19 mouse cellular contexts compared by ENCODE assay signal in the genomic region with DNA sequence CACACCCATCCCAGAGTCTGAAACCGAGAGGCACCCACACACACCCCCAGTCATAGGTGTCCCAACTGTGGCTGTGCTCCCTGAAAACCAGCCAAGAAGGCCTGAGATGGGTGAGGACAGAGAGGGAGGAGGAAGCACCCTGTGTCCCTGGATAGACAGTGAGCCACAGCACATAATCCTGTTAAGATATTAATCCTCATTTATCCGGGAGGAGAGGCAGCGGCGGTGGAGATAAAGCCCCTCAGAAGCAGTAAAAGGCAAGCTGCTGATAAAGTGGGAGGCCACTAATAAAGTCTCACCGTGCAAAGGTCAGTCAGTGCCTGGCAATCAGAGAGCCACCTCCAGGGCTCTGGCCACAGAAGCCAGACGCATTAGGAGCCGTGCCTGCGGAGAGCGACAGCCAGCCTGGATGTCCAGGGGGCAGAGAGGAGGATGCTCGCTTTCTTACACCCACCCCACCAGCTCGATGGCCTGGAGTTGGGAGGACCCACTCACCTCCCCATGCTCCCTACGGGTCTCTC. TPM values are rescaled to one million over a fixed set of nuclear protein-coding genes. Genes with fewer than 3 reads are reported as not detected.
DNase-seq lines count a peak whose midpoint lies in the region; ATAC-seq and TF ChIP-seq lines count a peak whose summit lies in the region.
"Had no signal": no experiment of that assay in that cellular context is flagged by ENCODE, and none has a peak within 500 bp of the region (broad histone marks: within the 10 kb centered on the region; RNA-seq: fewer than 3 reads in every experiment).

No protein-coding gene starts in this region.

- no peak for TF ChIP-seq EP300 in stomach, postnatal 0 days (optimal IDR thresholded peaks at IDR 0.05)

- H3K27me3 ChIP-seq in midbrain, embryonic 12.5 days: peaks cover 9% of the 10 kb centered on the region; the same call in 1 of the 2 replicates
- H3K27me3 ChIP-seq in midbrain, embryonic 15.5 days (replicated peaks): peaks cover 4% of the 10 kb centered on the region; the same call in 1 of the 2 replicates
- 0 out of 2 replicates have a peak, but pooled peaks cover 6% of the 10 kb centered on the region for H3K27me3 ChIP-seq in stomach, embryonic 15.5 days (replicated peaks)
- H3K27me3 ChIP-seq in stomach, postnatal 0 days (ENCODE audit: control insufficient read depth, insufficient read depth, low read length): no peaks in the 10 kb centered on the region
- no peaks in the 10 kb centered on the region for H3K27me3 ChIP-seq in intestine, embryonic 16.5 days (replicated peaks; ENCODE audit: control insufficient read depth, insufficient read depth, low read length)
- H3K27me3 ChIP-seq: forebrain, embryonic 15.5 days had no signal

- no peak for ATAC-seq in midbrain, embryonic 12.5 days (ENCODE audit: low FRiP score, low read depth)
- no peak for ATAC-seq in midbrain, embryonic 15.5 days (replicated peaks)
- ATAC-seq in stomach, embryonic 15.5 days (ENCODE audit: insufficient read depth, low FRiP score, low read depth): 0 out of 2 replicates have a peak, but pooled peaks have one; percentile 18
- no peak for ATAC-seq in stomach, postnatal 0 days (ENCODE audit: low FRiP score, low TSS enrichment)
- ATAC-seq in intestine, embryonic 16.5 days: peak; percentile 80
- ATAC-seq: forebrain, embryonic 15.5 days; hindbrain, postnatal 0 days had no signal

- H3K4me1 ChIP-seq in midbrain, embryonic 12.5 days: peaks cover 14% of the 10 kb centered on the region; the same call in 1 of the 2 replicates
- peaks cover 16% of the 10 kb centered on the region for H3K4me1 ChIP-seq in midbrain, embryonic 15.5 days
- H3K4me1 ChIP-seq in stomach, embryonic 15.5 days: no peaks in the 10 kb centered on the region
- H3K4me1 ChIP-seq in stomach, postnatal 0 days (replicated peaks; ENCODE audit: control insufficient read depth, insufficient read depth): no peaks in the 10 kb centered on the region
- peaks cover 27% of the 10 kb centered on the region for H3K4me1 ChIP-seq in intestine, embryonic 16.5 days (ENCODE audit: control insufficient read depth, insufficient read depth, low read length)
- H3K4me1 ChIP-seq: embryonic facial prominence, embryonic 12.5 days; forebrain, embryonic 15.5 days had no signal

- no peak for DNase-seq in stomach, postnatal 0 days (ENCODE audit: low spot score)
- DNase-seq in lung, postnatal 25 days (ENCODE audit: low spot score): no peak
- DNase-seq in spleen, postnatal 10 days (ENCODE audit: low spot score in 2 of 2): no peak
- DNase-seq: adrenal gland, postnatal 14 days; cerebellum, adult 18-20 months; cerebellum, postnatal 10 days; gastrocnemius, postnatal 36 days; heart, adult 11 months; heart, postnatal 10 days had no signal

- H3K36me3 ChIP-seq in midbrain, embryonic 12.5 days: no peaks in the 10 kb centered on the region
- no peaks in the 10 kb centered on the region for H3K36me3 ChIP-seq in midbrain, embryonic 15.5 days (replicated peaks)
- H3K36me3 ChIP-seq in stomach, embryonic 15.5 days: no peaks in the 10 kb centered on the region
- H3K36me3 ChIP-seq in stomach, postnatal 0 days (ENCODE audit: control insufficient read depth, insufficient read depth, low read length): no peaks in the 10 kb centered on the region
- no peaks in the 10 kb centered on the region for H3K36me3 ChIP-seq in intestine, embryonic 16.5 days (ENCODE audit: control insufficient read depth, insufficient read depth, low read length)
- H3K36me3 ChIP-seq: embryonic facial prominence, embryonic 12.5 days; forebrain, embryonic 15.5 days; hindbrain, embryonic 13.5 days had no signal

- H3K4me2 ChIP-seq in midbrain, embryonic 12.5 days (replicated peaks): no peak overlapping the region
- no peak overlapping the region for H3K4me2 ChIP-seq in midbrain, embryonic 15.5 days
- no peak overlapping the region for H3K4me2 ChIP-seq in stomach, embryonic 15.5 days
- H3K4me2 ChIP-seq in stomach, postnatal 0 days (replicated peaks; ENCODE audit: low read depth): no peak overlapping the region
- H3K4me2 ChIP-seq in intestine, embryonic 16.5 days (ENCODE audit: low read depth, low read length): no peak overlapping the region
- H3K4me2 ChIP-seq: embryonic facial prominence, embryonic 12.5 days; forebrain, embryonic 15.5 days; hindbrain, embryonic 13.5 days had no signal

- H3K9ac ChIP-seq in midbrain, embryonic 12.5 days (replicated peaks): no peak overlapping the region
- H3K9ac ChIP-seq in midbrain, embryonic 15.5 days: no peak overlapping the region
- no peak overlapping the region for H3K9ac ChIP-seq in stomach, embryonic 15.5 days
- H3K9ac ChIP-seq in stomach, postnatal 0 days (ENCODE audit: low read length): no peak overlapping the region
- no peak overlapping the region for H3K9ac ChIP-seq in intestine, embryonic 16.5 days (ENCODE audit: low read depth, low read length)
- H3K9ac ChIP-seq: embryonic facial prominence, embryonic 12.5 days; forebrain, embryonic 15.5 days; hindbrain, embryonic 13.5 days had no signal

- TF ChIP-seq CTCF in stomach, postnatal 0 days (IDR thresholded peaks at IDR 0.05; ENCODE audit: low read depth): no peak

- no peaks in the 10 kb centered on the region for H3K9me3 ChIP-seq in midbrain, embryonic 12.5 days
- H3K9me3 ChIP-seq in midbrain, embryonic 15.5 days: no peaks in the 10 kb centered on the region
- no peaks in the 10 kb centered on the region for H3K9me3 ChIP-seq in stomach, embryonic 15.5 days
- no peaks in the 10 kb centered on the region for H3K9me3 ChIP-seq in stomach, postnatal 0 days (ENCODE audit: control insufficient read depth, low read length)
- no peaks in the 10 kb centered on the region for H3K9me3 ChIP-seq in intestine, embryonic 16.5 days (ENCODE audit: control insufficient read depth, low read length)
- H3K9me3 ChIP-seq: embryonic facial prominence, embryonic 12.5 days; forebrain, embryonic 15.5 days; hindbrain, embryonic 13.5 days had no signal

- H3K4me3 ChIP-seq in midbrain, embryonic 12.5 days: no peak overlapping the region
- H3K4me3 ChIP-seq in midbrain, embryonic 15.5 days: no peak overlapping the region
- H3K4me3 ChIP-seq in stomach, embryonic 15.5 days (replicated peaks): no peak overlapping the region
- H3K4me3 ChIP-seq in stomach, postnatal 0 days (ENCODE audit: low read depth, low read length): no peak overlapping the region
- H3K4me3 ChIP-seq in intestine, embryonic 16.5 days (ENCODE audit: low read length): no peak overlapping the region
- H3K4me3 ChIP-seq: embryonic facial prominence, embryonic 12.5 days; forebrain, embryonic 15.5 days; hindbrain, embryonic 13.5 days had no signal

- 38% methylated on average over 12 of the region's 12 CpGs for WGBS in midbrain, embryonic 12.5 days
- WGBS in midbrain, embryonic 15.5 days: 40% methylated on average over 12 of the region's 12 CpGs
- 53% methylated on average over 12 of the region's 12 CpGs for WGBS in stomach, embryonic 15.5 days
- WGBS in stomach, postnatal 0 days: 53% methylated on average over 12 of the region's 12 CpGs
- WGBS in intestine, embryonic 16.5 days: 42% methylated on average over 12 of the region's 12 CpGs

- H3K27ac ChIP-seq in midbrain, embryonic 12.5 days (replicated peaks): 0 out of 2 replicates have a peak overlapping the region, but pooled peaks have one; percentile 42
- H3K27ac ChIP-seq in midbrain, embryonic 15.5 days: no peak overlapping the region
- no peak overlapping the region for H3K27ac ChIP-seq in stomach, embryonic 15.5 days
- H3K27ac ChIP-seq in stomach, postnatal 0 days (replicated peaks): no peak overlapping the region
- H3K27ac ChIP-seq in intestine, embryonic 16.5 days (ENCODE audit: low read length): peak overlapping the region; percentile 82
- H3K27ac ChIP-seq: embryonic facial prominence, embryonic 12.5 days; forebrain, embryonic 15.5 days; hindbrain, embryonic 13.5 days; hindbrain, postnatal 0 days had no signal

RNA-seq across cellular contexts. Expression of gene Enpp7, which starts 5.3 kb away (rescaled TPM):
- polyA plus RNA-seq in midbrain, embryonic 12.5 days (2016; fragmentation: Nextera tagmentation; extraction: Ambion mirVana): not detected in 2 replicates
- not detected in 2 replicates for polyA plus RNA-seq in midbrain, embryonic 15.5 days (2015; fragmentation: Nextera tagmentation; extraction: Ambion mirVana)
- not detected in 2 replicates for polyA plus RNA-seq in stomach, embryonic 15.5 days (2015; fragmentation: Nextera tagmentation; extraction: Ambion mirVana)
- not detected in 2 replicates for polyA plus RNA-seq in stomach, postnatal 0 days (2015; fragmentation: Nextera tagmentation; extraction: Ambion mirVana)
- 0.57 and 1.7 TPM in 2 replicates for polyA plus RNA-seq in intestine, embryonic 16.5 days (2015; fragmentation: Nextera tagmentation; extraction: Ambion mirVana)
- polyA plus RNA-seq: embryonic facial prominence, embryonic 12.5 days; forebrain, embryonic 11.5 days; forebrain, embryonic 15.5 days; heart, embryonic 14.5 days; hindbrain, embryonic 13.5 days; hindbrain, postnatal 0 days had no signal

RNA-seq across cellular contexts. Expression of gene Cbx2, which starts 40.1 kb away (rescaled TPM):
- polyA plus RNA-seq in midbrain, embryonic 12.5 days (2016; fragmentation: Nextera tagmentation; extraction: Ambion mirVana): 81.0 and 86.0 TPM in 2 replicates
- 17.6 and 19.6 TPM in 2 replicates for polyA plus RNA-seq in midbrain, embryonic 15.5 days (2015; fragmentation: Nextera tagmentation; extraction: Ambion mirVana)
- polyA plus RNA-seq in stomach, embryonic 15.5 days (2015; fragmentation: Nextera tagmentation; extraction: Ambion mirVana): 21.3 and 24.8 TPM in 2 replicates
- polyA plus RNA-seq in stomach, postnatal 0 days (2015; fragmentation: Nextera tagmentation; extraction: Ambion mirVana): 5.1 and 5.3 TPM in 2 replicates
- polyA plus RNA-seq in intestine, embryonic 16.5 days (2015; fragmentation: Nextera tagmentation; extraction: Ambion mirVana): 17.8 and 18.1 TPM in 2 replicates

RNA-seq across cellular contexts. Expression of gene Cbx8, which starts 58.1 kb away (rescaled TPM):
- polyA plus RNA-seq in midbrain, embryonic 12.5 days (2016; fragmentation: Nextera tagmentation; extraction: Ambion mirVana): 12.1 and 15.1 TPM in 2 replicates
- 9.6 and 9.7 TPM in 2 replicates for polyA plus RNA-seq in midbrain, embryonic 15.5 days (2015; fragmentation: Nextera tagmentation; extraction: Ambion mirVana)
- 6.9 and 7.2 TPM in 2 replicates for polyA plus RNA-seq in stomach, embryonic 15.5 days (2015; fragmentation: Nextera tagmentation; extraction: Ambion mirVana)
- 4.6 and 5.1 TPM in 2 replicates for polyA plus RNA-seq in stomach, postnatal 0 days (2015; fragmentation: Nextera tagmentation; extraction: Ambion mirVana)
- polyA plus RNA-seq in intestine, embryonic 16.5 days (2015; fragmentation: Nextera tagmentation; extraction: Ambion mirVana): 8.1 and 8.5 TPM in 2 replicates

Comparison
In these comparisons a context has a peak if more than half of its experiments do, and no peak if none do; other contexts are left out.
1. ATAC-seq: peak in stomach, embryonic 15.5 days (single experiment) and intestine, embryonic 16.5 days (single experiment); none in midbrain, embryonic 12.5 days (single experiment), midbrain, embryonic 15.5 days (single experiment) and stomach, postnatal 0 days (single experiment).
2. H3K27ac ChIP-seq: peak in midbrain, embryonic 12.5 days (single experiment) and intestine, embryonic 16.5 days (single experiment); none in midbrain, embryonic 15.5 days (single experiment), stomach, embryonic 15.5 days (single experiment) and stomach, postnatal 0 days (single experiment).